In genomic region chr2:179521444-179521843, GRCm38 (mm10) we compare ENCODE assay signal across 16 mouse cellular contexts.
DNase-seq lines count a peak whose midpoint lies in the region; ATAC-seq lines count a peak whose summit lies in the region.
"Had no signal": no experiment of that assay in that cellular context is flagged by ENCODE, and none has a peak within 500 bp of the region (broad histone marks: within the 10 kb centered on the region; RNA-seq: fewer than 3 reads in every experiment).

No protein-coding gene starts in this region.

- ATAC-seq in embryonic facial prominence, embryonic 12.5 days (ENCODE audit: insufficient number of reproducible peaks, insufficient read depth, low FRiP score, low TSS enrichment): peak; percentile 6; the same call in 1 of the 2 replicates
- ATAC-seq in forebrain, embryonic 14.5 days: 0 out of 2 replicates have a peak, but pooled peaks have one; percentile 30
- no peak for ATAC-seq in neural tube, embryonic 13.5 days (ENCODE audit: low read depth)

- no peak overlapping the region for H3K9ac ChIP-seq in embryonic facial prominence, embryonic 12.5 days
- no peak overlapping the region for H3K9ac ChIP-seq in forebrain, embryonic 14.5 days (ENCODE audit: low read length)
- H3K9ac ChIP-seq in neural tube, embryonic 13.5 days: peak overlapping the region; percentile 14; the same call in 1 of the 2 replicates
- H3K9ac ChIP-seq: hindbrain, embryonic 15.5 days; liver, embryonic 15.5 days had no signal

- H3K27ac ChIP-seq in embryonic facial prominence, embryonic 12.5 days: no peak overlapping the region
- no peak overlapping the region for H3K27ac ChIP-seq in embryonic facial prominence, embryonic 10.5 days (replicated peaks)
- H3K27ac ChIP-seq in forebrain, embryonic 14.5 days (ENCODE audit: low read depth, low read length): peak overlapping the region; percentile 39; the same call in 1 of the 2 replicates
- peak overlapping the region; percentile 29; the same call in 1 of the 2 replicates for H3K27ac ChIP-seq in neural tube, embryonic 13.5 days (replicated peaks)
- H3K27ac ChIP-seq: hindbrain, embryonic 15.5 days; liver, embryonic 15.5 days had no signal

- DNase-seq in embryonic facial prominence, embryonic 10.5 days (ENCODE audit: low spot score): no peak
- peak; percentile 69 for DNase-seq in Muller cell, postnatal 12 days (ENCODE audit: inconsistent ontology term)
- DNase-seq in forebrain, embryonic 14.5 days (ENCODE audit: low spot score): no peak
- no peak for DNase-seq in right cerebral cortex, postnatal 36 days (ENCODE audit: low spot score in 2 of 2)
- no peak for DNase-seq in adrenal gland, adult 8-10 months
- no peak for DNase-seq in heart, postnatal 4 days
- DNase-seq: kidney, adult 18-20 months; kidney, postnatal 25 days; layer of hippocampus, postnatal 36 days; left cerebral cortex, postnatal 4 days; lung, postnatal 14 days had no signal

- peaks cover 29% of the 10 kb centered on the region for H3K4me1 ChIP-seq in embryonic facial prominence, embryonic 12.5 days
- H3K4me1 ChIP-seq in embryonic facial prominence, embryonic 10.5 days: peaks cover 43% of the 10 kb centered on the region
- peaks cover 37% of the 10 kb centered on the region for H3K4me1 ChIP-seq in forebrain, embryonic 14.5 days (ENCODE audit: control insufficient read depth, insufficient read depth, low read length)
- peaks cover 78% of the 10 kb centered on the region for H3K4me1 ChIP-seq in neural tube, embryonic 13.5 days (replicated peaks)
- H3K4me1 ChIP-seq: liver, embryonic 15.5 days had no signal

- no peak overlapping the region for H3K4me3 ChIP-seq in embryonic facial prominence, embryonic 12.5 days
- H3K4me3 ChIP-seq in embryonic facial prominence, embryonic 10.5 days: no peak overlapping the region
- H3K4me3 ChIP-seq in forebrain, embryonic 14.5 days (ENCODE audit: low read depth, low read length): no peak overlapping the region
- no peak overlapping the region for H3K4me3 ChIP-seq in neural tube, embryonic 13.5 days
- H3K4me3 ChIP-seq: hindbrain, embryonic 15.5 days; liver, embryonic 15.5 days had no signal

- no peaks in the 10 kb centered on the region for H3K27me3 ChIP-seq in embryonic facial prominence, embryonic 12.5 days
- H3K27me3 ChIP-seq in embryonic facial prominence, embryonic 10.5 days (replicated peaks; ENCODE audit: low read depth, poor library complexity, severe bottlenecking): peaks cover 7% of the 10 kb centered on the region
- no peaks in the 10 kb centered on the region for H3K27me3 ChIP-seq in forebrain, embryonic 14.5 days (replicated peaks; ENCODE audit: control insufficient read depth, insufficient read depth, low read length)
- peaks cover 8% of the 10 kb centered on the region for H3K27me3 ChIP-seq in neural tube, embryonic 13.5 days
- H3K27me3 ChIP-seq: CH12.LX; hindbrain, embryonic 15.5 days; liver, embryonic 15.5 days had no signal

- H3K9me3 ChIP-seq in embryonic facial prominence, embryonic 12.5 days: no peaks in the 10 kb centered on the region
- H3K9me3 ChIP-seq in embryonic facial prominence, embryonic 10.5 days: no peaks in the 10 kb centered on the region
- no peaks in the 10 kb centered on the region for H3K9me3 ChIP-seq in forebrain, embryonic 14.5 days (replicated peaks; ENCODE audit: control insufficient read depth, low read length)
- peaks cover 3% of the 10 kb centered on the region; the same call in 1 of the 2 replicates for H3K9me3 ChIP-seq in neural tube, embryonic 13.5 days
- H3K9me3 ChIP-seq: hindbrain, embryonic 15.5 days; liver, embryonic 15.5 days had no signal

- 33% methylated on average over 5 of the region's 5 CpGs for WGBS in embryonic facial prominence, embryonic 12.5 days
- WGBS in embryonic facial prominence, embryonic 10.5 days: 51% methylated on average over 5 of the region's 5 CpGs
- 24% methylated on average over 5 of the region's 5 CpGs for WGBS in forebrain, embryonic 14.5 days
- 41% methylated on average over 5 of the region's 5 CpGs for WGBS in neural tube, embryonic 13.5 days

- no peaks in the 10 kb centered on the region for H3K36me3 ChIP-seq in embryonic facial prominence, embryonic 12.5 days
- no peaks in the 10 kb centered on the region for H3K36me3 ChIP-seq in embryonic facial prominence, embryonic 10.5 days (replicated peaks)
- no peaks in the 10 kb centered on the region for H3K36me3 ChIP-seq in forebrain, embryonic 14.5 days (ENCODE audit: control insufficient read depth, insufficient read depth, low read length)
- no peaks in the 10 kb centered on the region for H3K36me3 ChIP-seq in neural tube, embryonic 13.5 days
- H3K36me3 ChIP-seq: hindbrain, embryonic 15.5 days; liver, embryonic 15.5 days had no signal

- no peak overlapping the region for H3K4me2 ChIP-seq in embryonic facial prominence, embryonic 12.5 days (replicated peaks)
- no peak overlapping the region for H3K4me2 ChIP-seq in forebrain, embryonic 14.5 days (ENCODE audit: low read length)
- H3K4me2 ChIP-seq in neural tube, embryonic 13.5 days: no peak overlapping the region
- H3K4me2 ChIP-seq: hindbrain, embryonic 15.5 days; liver, embryonic 15.5 days had no signal

Comparison
In these comparisons a context has a peak if more than half of its experiments do, and no peak if none do; other contexts are left out.
1. H3K27ac ChIP-seq: peak in forebrain, embryonic 14.5 days (single experiment) and neural tube, embryonic 13.5 days (single experiment); none in embryonic facial prominence, embryonic 12.5 days (single experiment) and embryonic facial prominence, embryonic 10.5 days (single experiment).